Mouse (Mus musculus) lung, adult 2 months (tissue): Measurements from ENCODE around the gene Map4k2.

Source experiments
- CTCF ChIP-seq: fragments of 200-500 bp; IDR thresholded peaks from 2 replicates; pipeline ENCODE4 v1.5.1; 2011; ENCODE audit warnings: mild to moderate bottlenecking, low read length, control low read depth; ENCODE audit not compliant: insufficient read depth
- POLR2A ChIP-seq: fragments of 200-500 bp; IDR thresholded peaks from 2 replicates; pipeline ENCODE4 v1.6.1; 2011; ENCODE audit warnings: low read depth, mild to moderate bottlenecking, control low read depth, low read length, borderline replicate concordance; ENCODE audit errors: extremely low read depth

- peak; percentile 56; the same call in 1 of the 2 replicates for TF ChIP-seq POLR2A
- no peak for TF ChIP-seq CTCF
Observed at GRCm38 (mm10) chr19:6363411-6364240, 22.7 kb downstream of the Map4k2 start, which contains the start of gene Sf1.
